Mouse (Mus musculus): Measurements from ENCODE around the gene Gipc3. TPM values are rescaled to one million over a fixed set of nuclear protein-coding genes. Genes with fewer than 3 reads are reported as not detected.

The Gipc3 gene
- polyA plus RNA-seq, 1 experiment from 2014 or later = not detected

GRCm38 (mm10) chr10:81289278-81289677 lies 53.8 kb downstream of the Gipc3 start:
- 4% methylated on average over 7 of the region's 7 CpGs for WGBS
- peak; percentile 76 for DNase-seq (ENCODE audit: low spot score)
- Histone ChIP-seq H3K9me3 (ENCODE audit: control insufficient read depth, low read length) (no peaks in the 10 kb centered on the region), H3K9ac (ENCODE audit: low read length) (no peak overlapping the region), H3K27ac (ENCODE audit: low read depth, low read length) (no peak overlapping the region), H3K4me3 (ENCODE audit: low read depth, low read length) (no peak overlapping the region), H3K36me3 (ENCODE audit: control insufficient read depth, insufficient read depth, low read length) (no peaks in the 10 kb centered on the region), H3K4me2 (ENCODE audit: low read depth) (no peak overlapping the region), H3K4me1 (ENCODE audit: control insufficient read depth, insufficient read depth, low read length) (peaks cover 9% of the 10 kb centered on the region), H3K27me3 (ENCODE audit: control insufficient read depth, insufficient read depth, low read length) (peaks cover 33% of the 10 kb centered on the region)
- ATAC-seq (ENCODE audit: insufficient read depth, low FRiP score, low TSS enrichment) = no peak

- 30% methylated on average over 6 of the region's 6 CpGs for WGBS
- peak; percentile 41 for DNase-seq (ENCODE audit: low spot score)
- Histone ChIP-seq H3K27me3 (ENCODE audit: control insufficient read depth, insufficient read depth, low read length) (peaks cover 40% of the 10 kb centered on the region), H3K4me3 (ENCODE audit: low read depth, low read length) (no peak overlapping the region), H3K27ac (ENCODE audit: low read depth, low read length) (no peak overlapping the region), H3K9ac (ENCODE audit: low read length) (no peak overlapping the region), H3K4me1 (ENCODE audit: control insufficient read depth, insufficient read depth, low read length) (peaks cover 2% of the 10 kb centered on the region), H3K36me3 (ENCODE audit: control insufficient read depth, insufficient read depth, low read length) (no peaks in the 10 kb centered on the region), H3K9me3 (ENCODE audit: control insufficient read depth, low read length) (no peaks in the 10 kb centered on the region), H3K4me2 (ENCODE audit: low read depth) (no peak overlapping the region)
- no peak for ATAC-seq (ENCODE audit: insufficient read depth, low FRiP score, low TSS enrichment)
Measured at GRCm38 (mm10) chr10:81288601-81289000, 54.5 kb downstream of the Gipc3 start.

DNA sequence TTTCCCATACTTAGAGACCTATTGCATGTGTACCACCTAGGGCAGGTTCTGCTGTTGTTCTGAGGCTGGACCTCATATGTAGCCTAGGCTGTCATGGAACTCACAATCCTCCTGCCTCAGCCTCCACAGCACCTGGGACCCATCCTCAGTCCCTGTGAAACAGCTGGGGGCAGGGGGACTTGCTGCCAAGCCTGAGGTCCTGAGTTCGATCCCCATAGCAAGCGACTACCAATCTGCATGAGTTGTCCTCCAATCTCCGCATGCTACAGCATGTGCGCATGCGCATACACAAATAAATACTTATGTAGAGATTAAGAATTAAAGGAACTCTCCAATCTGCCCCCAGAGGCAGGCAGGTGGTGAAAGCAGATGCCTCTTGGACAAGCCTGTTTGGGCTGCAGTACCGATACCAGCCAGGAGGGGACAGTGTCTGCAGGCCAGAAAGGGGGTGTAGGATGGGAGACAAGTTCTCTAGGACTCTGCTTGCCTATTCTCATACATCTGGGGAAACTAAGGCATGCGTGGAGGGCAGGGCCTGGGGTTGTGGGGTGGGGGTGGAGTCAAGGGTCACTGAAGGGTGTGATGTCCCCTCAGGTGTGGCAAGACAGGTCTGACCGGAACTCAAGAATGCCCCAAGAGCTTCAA lies 55.4 kb downstream of the Gipc3 start:
- no peak for ATAC-seq (ENCODE audit: insufficient read depth, low FRiP score, low TSS enrichment)
- Histone ChIP-seq H3K9ac (ENCODE audit: low read length) (no peak overlapping the region), H3K27me3 (ENCODE audit: control insufficient read depth, insufficient read depth, low read length) (peaks cover 49% of the 10 kb centered on the region), H3K36me3 (ENCODE audit: control insufficient read depth, insufficient read depth, low read length) (no peaks in the 10 kb centered on the region), H3K4me3 (ENCODE audit: low read depth, low read length) (no peak overlapping the region), H3K27ac (ENCODE audit: low read depth, low read length) (no peak overlapping the region), H3K4me1 (ENCODE audit: control insufficient read depth, insufficient read depth, low read length) (no peaks in the 10 kb centered on the region; the same call in 1 of the 2 replicates), H3K4me2 (ENCODE audit: low read depth) (no peak overlapping the region), H3K9me3 (ENCODE audit: control insufficient read depth, low read length) (no peaks in the 10 kb centered on the region)
- peak; percentile 60 for DNase-seq (ENCODE audit: low spot score)
- 55% methylated on average over 8 of the region's 8 CpGs for WGBS

- H3K9me3 ChIP-seq (ENCODE audit: control insufficient read depth, low read length) = no peaks in the 10 kb centered on the region
- no peaks in the 10 kb centered on the region; the same call in 1 of the 2 replicates for H3K4me1 ChIP-seq (ENCODE audit: control insufficient read depth, insufficient read depth, low read length)
- no peak overlapping the region for H3K4me2 ChIP-seq (ENCODE audit: low read depth)
- H3K36me3 ChIP-seq (ENCODE audit: control insufficient read depth, insufficient read depth, low read length) = no peaks in the 10 kb centered on the region
- no peak for DNase-seq (ENCODE audit: low spot score)
- no peak overlapping the region for H3K27ac ChIP-seq (ENCODE audit: low read depth, low read length)
- peaks cover 49% of the 10 kb centered on the region for H3K27me3 ChIP-seq (ENCODE audit: control insufficient read depth, insufficient read depth, low read length)
- H3K9ac ChIP-seq (ENCODE audit: low read length) = no peak overlapping the region
- no peak overlapping the region for H3K4me3 ChIP-seq (ENCODE audit: low read depth, low read length)
- no peak for ATAC-seq (ENCODE audit: insufficient read depth, low FRiP score, low TSS enrichment)
- 44% methylated on average over 6 of the region's 6 CpGs for WGBS
Measured at GRCm38 (mm10) chr10:81286586-81286985, 56.5 kb downstream of the Gipc3 start.

GRCm38 (mm10) chr10:81285694-81286450 lies 57.2 kb downstream of the Gipc3 start:
- H3K9ac ChIP-seq (ENCODE audit: low read length) = peak overlapping the region; percentile 61
- WGBS = 2% methylated on average over 54 of the region's 54 CpGs
- H3K9me3 ChIP-seq (ENCODE audit: control insufficient read depth, low read length) = no peaks in the 10 kb centered on the region
- no peaks in the 10 kb centered on the region for H3K36me3 ChIP-seq (ENCODE audit: control insufficient read depth, insufficient read depth, low read length)
- H3K4me1 ChIP-seq (ENCODE audit: control insufficient read depth, insufficient read depth, low read length) = no peaks in the 10 kb centered on the region; the same call in 1 of the 2 replicates
- peak overlapping the region; percentile 41 for H3K4me3 ChIP-seq (ENCODE audit: low read depth, low read length)
- no peak overlapping the region for H3K27ac ChIP-seq (ENCODE audit: low read depth, low read length)
- ATAC-seq (ENCODE audit: insufficient read depth, low FRiP score, low TSS enrichment) (peak; percentile 80), DNase-seq (ENCODE audit: low spot score) (peak; percentile 93)
- peaks cover 43% of the 10 kb centered on the region for H3K27me3 ChIP-seq (ENCODE audit: control insufficient read depth, insufficient read depth, low read length)
- peak overlapping the region; percentile 69 for H3K4me2 ChIP-seq (ENCODE audit: low read depth)

Small RNA genes lying within 50 kb of the gene (microRNA-seq; reads per million reads assigned to microRNA genes)
- gene Mir6913 = not detected

Other genes with a start within 250 kb of the Gipc3 start
- 0.11 and 0.70 TPM in 2 replicates for gene Creb3l3, start 244.4 kb downstream of the Gipc3 start, polyA plus RNA-seq (2014; fragmentation: Nextera tagmentation; extraction: Ambion mirVana)
- 212 and 240 TPM in 2 replicates for gene Map2k2, start 237.4 kb downstream of the Gipc3 start, polyA plus RNA-seq (2014; fragmentation: Nextera tagmentation; extraction: Ambion mirVana)
- 7.1 and 8.8 TPM in 2 replicates for gene Zbtb7a, start 208.0 kb downstream of the Gipc3 start, polyA plus RNA-seq (2014; fragmentation: Nextera tagmentation; extraction: Ambion mirVana)
- gene Pias4, start 175.3 kb downstream of the Gipc3 start, polyA plus RNA-seq (2014; fragmentation: Nextera tagmentation; extraction: Ambion mirVana) = 68.3 and 68.4 TPM in 2 replicates
- gene Eef2, start 166.6 kb downstream of the Gipc3 start, polyA plus RNA-seq (2014; fragmentation: Nextera tagmentation; extraction: Ambion mirVana) = 463 and 504 TPM in 2 replicates
- gene Dapk3, start 160.3 kb downstream of the Gipc3 start, polyA plus RNA-seq (2014; fragmentation: Nextera tagmentation; extraction: Ambion mirVana) = 56.4 and 58.6 TPM in 2 replicates
- not detected in 2 replicates for gene 4930442H23Rik, start 159.4 kb downstream of the Gipc3 start, polyA plus RNA-seq (2014; fragmentation: Nextera tagmentation; extraction: Ambion mirVana)
- gene Nmrk2, start 141.2 kb downstream of the Gipc3 start, polyA plus RNA-seq (2014; fragmentation: Nextera tagmentation; extraction: Ambion mirVana) = 0.12 TPM in 2 replicates
- 21.9 and 24.1 TPM in 2 replicates for gene Atcay, start 112.4 kb downstream of the Gipc3 start, polyA plus RNA-seq (2014; fragmentation: Nextera tagmentation; extraction: Ambion mirVana)
- gene Zfr2, start 110.1 kb downstream of the Gipc3 start, polyA plus RNA-seq (2014; fragmentation: Nextera tagmentation; extraction: Ambion mirVana) = 5.8 and 6.0 TPM in 2 replicates
- gene Matk, start 90.3 kb downstream of the Gipc3 start, polyA plus RNA-seq (2014; fragmentation: Nextera tagmentation; extraction: Ambion mirVana) = 2.0 and 3.0 TPM in 2 replicates
- 178 and 180 TPM in 2 replicates for gene Mrpl54, start 76.3 kb downstream of the Gipc3 start, polyA plus RNA-seq (2014; fragmentation: Nextera tagmentation; extraction: Ambion mirVana)
- gene Apba3, start 76.3 kb downstream of the Gipc3 start, polyA plus RNA-seq (2014; fragmentation: Nextera tagmentation; extraction: Ambion mirVana) = 35.3 and 39.0 TPM in 2 replicates
- gene Tjp3, start 51.7 kb downstream of the Gipc3 start, polyA plus RNA-seq (2014; fragmentation: Nextera tagmentation; extraction: Ambion mirVana) = 2.5 and 2.8 TPM in 2 replicates
- 64.6 and 65.8 TPM in 2 replicates for gene Pip5k1c, start 50.3 kb downstream of the Gipc3 start, polyA plus RNA-seq (2014; fragmentation: Nextera tagmentation; extraction: Ambion mirVana)
- 39.4 and 46.2 TPM in 2 replicates for gene Cactin, start 22.2 kb downstream of the Gipc3 start, polyA plus RNA-seq (2014; fragmentation: Nextera tagmentation; extraction: Ambion mirVana)
- 1.8 and 2.9 TPM in 2 replicates for gene Tbxa2r, start 14.5 kb downstream of the Gipc3 start, polyA plus RNA-seq (2014; fragmentation: Nextera tagmentation; extraction: Ambion mirVana)
- gene Hmg20b, start 7.2 kb upstream of the Gipc3 start, polyA plus RNA-seq (2014; fragmentation: Nextera tagmentation; extraction: Ambion mirVana) = 104 and 110 TPM in 2 replicates
- 5.3 and 5.7 TPM in 2 replicates for gene Mfsd12, start 14.2 kb upstream of the Gipc3 start, polyA plus RNA-seq (2014; fragmentation: Nextera tagmentation; extraction: Ambion mirVana)
- 0.20 and 0.50 TPM in 2 replicates for gene 4930404N11Rik, start 22.6 kb upstream of the Gipc3 start, polyA plus RNA-seq (2014; fragmentation: Nextera tagmentation; extraction: Ambion mirVana)
- gene Fzr1, start 35.2 kb upstream of the Gipc3 start, polyA plus RNA-seq (2014; fragmentation: Nextera tagmentation; extraction: Ambion mirVana) = 112 and 120 TPM in 2 replicates
- gene Dohh, start 41.2 kb upstream of the Gipc3 start, polyA plus RNA-seq (2014; fragmentation: Nextera tagmentation; extraction: Ambion mirVana) = 64.1 and 76.1 TPM in 2 replicates
- 1.7 and 3.0 TPM in 2 replicates for gene Gm48551, start 41.2 kb upstream of the Gipc3 start, polyA plus RNA-seq (2014; fragmentation: Nextera tagmentation; extraction: Ambion mirVana)
- gene Gm48552, start 45.7 kb upstream of the Gipc3 start, polyA plus RNA-seq (2014; fragmentation: Nextera tagmentation; extraction: Ambion mirVana) = 0.97 and 1.3 TPM in 2 replicates
- 1.9 and 3.5 TPM in 2 replicates for gene Smim24, start 49.8 kb upstream of the Gipc3 start, polyA plus RNA-seq (2014; fragmentation: Nextera tagmentation; extraction: Ambion mirVana)
- gene Nfic, start 112.4 kb upstream of the Gipc3 start, polyA plus RNA-seq (2014; fragmentation: Nextera tagmentation; extraction: Ambion mirVana) = 16.8 TPM in 2 replicates
- 10.6 and 11.1 TPM in 2 replicates for gene Celf5, start 139.4 kb upstream of the Gipc3 start, polyA plus RNA-seq (2014; fragmentation: Nextera tagmentation; extraction: Ambion mirVana)
- 66.2 and 74.2 TPM in 2 replicates for gene Ncln, start 153.1 kb upstream of the Gipc3 start, polyA plus RNA-seq (2014; fragmentation: Nextera tagmentation; extraction: Ambion mirVana)
- gene S1pr4, start 156.9 kb upstream of the Gipc3 start, polyA plus RNA-seq (2014; fragmentation: Nextera tagmentation; extraction: Ambion mirVana) = 0.45 and 0.58 TPM in 2 replicates
- 0.41 TPM in 2 replicates for gene Gna15, start 181.0 kb upstream of the Gipc3 start, polyA plus RNA-seq (2014; fragmentation: Nextera tagmentation; extraction: Ambion mirVana)
- 74.6 and 78.8 TPM in 2 replicates for gene Gna11, start 201.9 kb upstream of the Gipc3 start, polyA plus RNA-seq (2014; fragmentation: Nextera tagmentation; extraction: Ambion mirVana)
- 266 and 278 TPM in 2 replicates for gene Aes, start 216.2 kb upstream of the Gipc3 start, polyA plus RNA-seq (2014; fragmentation: Nextera tagmentation; extraction: Ambion mirVana)
- 7.0 and 7.3 TPM in 2 replicates for gene Tle2, start 231.3 kb upstream of the Gipc3 start, polyA plus RNA-seq (2014; fragmentation: Nextera tagmentation; extraction: Ambion mirVana)